Mouse (Mus musculus): Measurements from ENCODE around the gene Gtf2ird1. TPM values are rescaled to one million over a fixed set of nuclear protein-coding genes. Genes with fewer than 3 reads are reported as not detected.

Gene Gtf2ird1
- polyA plus RNA-seq, 1 experiment from 2014 or later, result 64.9 TPM

GRCm38 (mm10) chr5:134423372-134423771 lies 33.1 kb downstream of the Gtf2ird1 start:
- Histone ChIP-seq H3K36me3 (no peaks in the 10 kb centered on the region), H3K4me1 (peaks cover 10% of the 10 kb centered on the region; the same call in 1 of the 2 replicates), H3K4me3 (replicated peaks) (no peak overlapping the region), H3K4me2 (no peak overlapping the region), H3K9ac (replicated peaks) (no peak overlapping the region), H3K27ac (replicated peaks) (no peak overlapping the region), H3K9me3 (replicated peaks) (no peaks in the 10 kb centered on the region), H3K27me3 (replicated peaks) (no peaks in the 10 kb centered on the region)
- no peak for ATAC-seq (ENCODE audit: low FRiP score)
- 95% methylated on average over 6 of the region's 6 CpGs for WGBS

- no peak for ATAC-seq (ENCODE audit: low FRiP score)
- H3K9me3 ChIP-seq (replicated peaks), result no peaks in the 10 kb centered on the region
- H3K4me3 ChIP-seq (replicated peaks), result no peak overlapping the region
- no peak overlapping the region for H3K4me2 ChIP-seq
- peaks cover 10% of the 10 kb centered on the region; the same call in 1 of the 2 replicates for H3K4me1 ChIP-seq
- 90% methylated on average over 12 of the region's 12 CpGs for WGBS
- no peaks in the 10 kb centered on the region for H3K27me3 ChIP-seq (replicated peaks)
- no peaks in the 10 kb centered on the region for H3K36me3 ChIP-seq
- H3K27ac ChIP-seq (replicated peaks), result no peak overlapping the region
- no peak overlapping the region for H3K9ac ChIP-seq (replicated peaks)
Measured at GRCm38 (mm10) chr5:134422265-134422925, 34.1 kb downstream of the Gtf2ird1 start.

GRCm38 (mm10) chr5:134421061-134421460 lies 35.5 kb downstream of the Gtf2ird1 start:
- 72% methylated on average over 9 of the region's 9 CpGs for WGBS
- Histone ChIP-seq H3K4me2 (no peak overlapping the region), H3K4me1 (peaks cover 10% of the 10 kb centered on the region; the same call in 1 of the 2 replicates), H3K36me3 (peaks cover 10% of the 10 kb centered on the region), H3K27ac (replicated peaks) (no peak overlapping the region), H3K9me3 (replicated peaks) (no peaks in the 10 kb centered on the region), H3K9ac (replicated peaks) (no peak overlapping the region), H3K27me3 (replicated peaks) (no peaks in the 10 kb centered on the region), H3K4me3 (replicated peaks) (no peak overlapping the region)
- no peak for ATAC-seq (ENCODE audit: low FRiP score)

- peaks cover 23% of the 10 kb centered on the region for H3K36me3 ChIP-seq
- H3K9me3 ChIP-seq (replicated peaks), result no peaks in the 10 kb centered on the region
- whole genome bisulfite sequencing, result 93% methylated on average over 5 of the region's 5 CpGs
- H3K4me1 ChIP-seq, result peaks cover 10% of the 10 kb centered on the region; the same call in 1 of the 2 replicates
- no peak overlapping the region for H3K27ac ChIP-seq (replicated peaks)
- H3K9ac ChIP-seq (replicated peaks), result no peak overlapping the region
- no peak overlapping the region for H3K4me2 ChIP-seq
- no peak overlapping the region for H3K4me3 ChIP-seq (replicated peaks)
- no peaks in the 10 kb centered on the region for H3K27me3 ChIP-seq (replicated peaks)
- no peak for ATAC-seq (ENCODE audit: low FRiP score)
Measured at GRCm38 (mm10) chr5:134419700-134420099, 36.8 kb downstream of the Gtf2ird1 start.

- Histone ChIP-seq H3K27ac (replicated peaks) (no peak overlapping the region), H3K9me3 (replicated peaks) (no peaks in the 10 kb centered on the region), H3K36me3 (peaks cover 33% of the 10 kb centered on the region), H3K4me1 (peaks cover 3% of the 10 kb centered on the region; the same call in 1 of the 2 replicates), H3K27me3 (replicated peaks) (no peaks in the 10 kb centered on the region), H3K4me3 (replicated peaks) (no peak overlapping the region), H3K4me2 (no peak overlapping the region), H3K9ac (replicated peaks) (no peak overlapping the region)
- WGBS, result 96% methylated on average over 6 of the region's 6 CpGs
- ATAC-seq (ENCODE audit: low FRiP score), result no peak
Measured at GRCm38 (mm10) chr5:134418315-134419074, 38.0 kb downstream of the Gtf2ird1 start.

- Histone ChIP-seq H3K27me3 (replicated peaks) (no peaks in the 10 kb centered on the region), H3K4me2 (no peak overlapping the region), H3K27ac (replicated peaks) (no peak overlapping the region), H3K4me1 (no peaks in the 10 kb centered on the region), H3K9ac (replicated peaks) (no peak overlapping the region), H3K4me3 (replicated peaks) (no peak overlapping the region), H3K9me3 (replicated peaks) (no peaks in the 10 kb centered on the region), H3K36me3 (peaks cover 85% of the 10 kb centered on the region)
- WGBS, result 94% methylated on average over 2 of the region's 2 CpGs
- ATAC-seq (ENCODE audit: low FRiP score), result no peak
Measured at GRCm38 (mm10) chr5:134412341-134412740, 44.2 kb downstream of the Gtf2ird1 start.

GRCm38 (mm10) chr5:134410307-134410836 lies 46.1 kb downstream of the Gtf2ird1 start:
- Histone ChIP-seq H3K27me3 (replicated peaks) (no peaks in the 10 kb centered on the region), H3K4me3 (replicated peaks) (no peak overlapping the region), H3K36me3 (peaks cover 87% of the 10 kb centered on the region), H3K4me1 (no peaks in the 10 kb centered on the region), H3K9ac (replicated peaks) (no peak overlapping the region), H3K4me2 (no peak overlapping the region), H3K9me3 (replicated peaks) (no peaks in the 10 kb centered on the region), H3K27ac (replicated peaks) (no peak overlapping the region)
- 92% methylated on average over 7 of the region's 7 CpGs for WGBS
- ATAC-seq (ENCODE audit: low FRiP score), result no peak

- Histone ChIP-seq H3K27me3 (replicated peaks) (no peaks in the 10 kb centered on the region), H3K4me2 (no peak overlapping the region), H3K9me3 (replicated peaks) (no peaks in the 10 kb centered on the region), H3K36me3 (peaks cover 88% of the 10 kb centered on the region), H3K27ac (replicated peaks) (no peak overlapping the region), H3K4me3 (replicated peaks) (no peak overlapping the region), H3K4me1 (no peaks in the 10 kb centered on the region), H3K9ac (replicated peaks) (no peak overlapping the region)
- 96% methylated on average over 6 of the region's 6 CpGs for WGBS
- no peak; the same call in 1 of the 2 replicates for ATAC-seq (ENCODE audit: low FRiP score)
Measured at GRCm38 (mm10) chr5:134409606-134410306, 46.8 kb downstream of the Gtf2ird1 start.

GRCm38 (mm10) chr5:134408119-134408518 lies 48.4 kb downstream of the Gtf2ird1 start:
- 91% methylated on average over 5 of the region's 5 CpGs for WGBS
- H3K36me3 ChIP-seq, result peaks cover 93% of the 10 kb centered on the region
- no peaks in the 10 kb centered on the region for H3K27me3 ChIP-seq (replicated peaks)
- no peak for ATAC-seq (ENCODE audit: low FRiP score)
- H3K4me3 ChIP-seq (replicated peaks), result no peak overlapping the region
- no peaks in the 10 kb centered on the region for H3K9me3 ChIP-seq (replicated peaks)
- no peaks in the 10 kb centered on the region for H3K4me1 ChIP-seq
- no peak overlapping the region for H3K9ac ChIP-seq (replicated peaks)
- no peak overlapping the region for H3K4me2 ChIP-seq
- no peak overlapping the region for H3K27ac ChIP-seq (replicated peaks)

GRCm38 (mm10) chr5:134401841-134402240 lies 54.7 kb downstream of the Gtf2ird1 start:
- 96% methylated on average over 18 of the region's 18 CpGs for WGBS
- Histone ChIP-seq H3K27ac (replicated peaks) (no peak overlapping the region), H3K4me1 (no peaks in the 10 kb centered on the region)

GRCm38 (mm10) chr5:134397434-134398163 lies 58.9 kb downstream of the Gtf2ird1 start:
- Histone ChIP-seq H3K36me3 (peaks cover 87% of the 10 kb centered on the region), H3K4me2 (no peak overlapping the region), H3K27ac (replicated peaks) (no peak overlapping the region)

More at GRCm38 (mm10) chr5:134401841-134402240, 54.7 kb downstream of the Gtf2ird1 start:
- Histone ChIP-seq H3K4me2 (no peak overlapping the region), H3K36me3 (peaks cover 95% of the 10 kb centered on the region), H3K9me3 (replicated peaks) (no peaks in the 10 kb centered on the region), H3K27me3 (replicated peaks) (no peaks in the 10 kb centered on the region), H3K4me3 (replicated peaks) (no peak overlapping the region), H3K9ac (replicated peaks) (no peak overlapping the region)
- ATAC-seq (ENCODE audit: low FRiP score), result no peak

More at GRCm38 (mm10) chr5:134397434-134398163, 58.9 kb downstream of the Gtf2ird1 start:
- Histone ChIP-seq H3K27me3 (replicated peaks) (no peaks in the 10 kb centered on the region), H3K9ac (replicated peaks) (no peak overlapping the region), H3K4me3 (replicated peaks) (no peak overlapping the region), H3K9me3 (replicated peaks) (no peaks in the 10 kb centered on the region), H3K4me1 (no peaks in the 10 kb centered on the region)
- no peak for ATAC-seq (ENCODE audit: low FRiP score)
- 90% methylated on average over 15 of the region's 15 CpGs for WGBS
